Mouse (Mus musculus) B cell, adult 2 months (primary cell): ENCODE results near the gene Tmf1.

Experiments
- DNase-seq, 2 experiments: peaks; one replicate each; pipeline ENCODE4 v3.0.0; 2022

Gene Tmf1

GRCm38 (mm10) chr6:97202477-97202876, 23.6 kb upstream of the Tmf1 start:
- DNase-seq = no peak

- no peak for DNase-seq
These were observed 21.5 kb upstream of the Tmf1 start for GRCm38 (mm10) chr6:97200437-97200836.

GRCm38 (mm10) chr6:97179367-97179828, 476 bp upstream of the Tmf1 start:
- DNase-seq = no peak

- peak; percentile 31 to 32 for DNase-seq
These were observed 3.2 kb downstream of the Tmf1 start for GRCm38 (mm10) chr6:97175716-97176115.

- DNase-seq = peak; percentile 11 to 16
These were observed 28.8 kb downstream of the Tmf1 start for GRCm38 (mm10) chr6:97150156-97150555.

GRCm38 (mm10) chr6:97149721-97150120, 29.2 kb downstream of the Tmf1 start:
- no peak for DNase-seq

GRCm38 (mm10) chr6:97148383-97149251, 30.3 kb downstream of the Tmf1 start, which contains the start of gene Eogt:
Gene Eogt (minus strand): TSS chr6:97149182.
- DNase-seq = peak; percentile 73 to 77

- DNase-seq = peak in 1 of 2 experiments; percentile 5
These were observed 31.1 kb downstream of the Tmf1 start for GRCm38 (mm10) chr6:97147755-97148382.

GRCm38 (mm10) chr6:97145156-97145555, 33.8 kb downstream of the Tmf1 start:
- DNase-seq = no peak

GRCm38 (mm10) chr6:97144359-97144758, 34.6 kb downstream of the Tmf1 start:
- no peak for DNase-seq

GRCm38 (mm10) chr6:97142611-97143010, 36.3 kb downstream of the Tmf1 start:
- no peak for DNase-seq

- no peak for DNase-seq
These were observed 37.1 kb downstream of the Tmf1 start for GRCm38 (mm10) chr6:97141811-97142210.

GRCm38 (mm10) chr6:97132707-97133303, 46.1 kb downstream of the Tmf1 start:
- no peak for DNase-seq

GRCm38 (mm10) chr6:97131808-97132207, 47.1 kb downstream of the Tmf1 start:
- no peak for DNase-seq

- DNase-seq = no peak
These were observed 47.9 kb downstream of the Tmf1 start for GRCm38 (mm10) chr6:97130979-97131378.

GRCm38 (mm10) chr6:97124336-97125010, 54.4 kb downstream of the Tmf1 start:
- no peak for DNase-seq

GRCm38 (mm10) chr6:97120922-97121321, 58.0 kb downstream of the Tmf1 start:
- DNase-seq = no peak

GRCm38 (mm10) chr6:97118327-97118726, 60.6 kb downstream of the Tmf1 start:
- no peak for DNase-seq

GRCm38 (mm10) chr6:97116896-97117295, 62.0 kb downstream of the Tmf1 start:
- DNase-seq = no peak

GRCm38 (mm10) chr6:97114821-97115220, 64.1 kb downstream of the Tmf1 start:
- no peak for DNase-seq

GRCm38 (mm10) chr6:97112177-97112576, 66.7 kb downstream of the Tmf1 start:
- DNase-seq = no peak

- peak; percentile 25 to 27 for DNase-seq
These were observed 72.1 kb downstream of the Tmf1 start for GRCm38 (mm10) chr6:97106777-97107176.

- DNase-seq = no peak
These were observed 72.8 kb downstream of the Tmf1 start for GRCm38 (mm10) chr6:97106106-97106505.
